Mouse (Mus musculus) kidney, adult 18-20 months (tissue): ENCODE results near the gene Gabrb1.

Experiments
- DNase-seq: peaks from one replicate; pipeline ENCODE4 v3.0.0; 2021

Gene Gabrb1

GRCm38 (mm10) chr5:72164386-72164785 is 506.5 kb downstream of the Gabrb1 start:
- DNase-seq, result no peak

GRCm38 (mm10) chr5:72167594-72168284 is 509.8 kb downstream of the Gabrb1 start, which contains the start of gene Commd8:
Gene Commd8, minus strand, starts transcription at chr5:72168189.
- DNase-seq, result peak; percentile 97

DNA sequence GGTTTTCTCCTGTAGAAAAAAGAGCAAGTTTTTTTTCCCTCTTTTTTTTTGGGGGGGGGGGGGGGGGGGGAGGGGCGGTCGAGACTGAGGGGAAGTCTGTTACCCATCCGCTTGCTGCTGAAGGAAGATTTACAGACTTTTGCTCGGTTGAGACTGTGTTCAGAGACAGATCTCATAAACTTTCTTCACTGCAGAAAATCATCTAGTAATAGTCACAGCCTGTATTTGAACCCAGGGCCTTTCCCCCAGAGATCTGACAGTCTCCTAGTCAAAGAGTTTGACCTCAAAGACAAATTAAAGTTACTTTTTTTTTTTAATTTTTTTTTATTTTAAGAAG is 510.3 kb downstream of the Gabrb1 start:
- DNase-seq, result no peak

DNA sequence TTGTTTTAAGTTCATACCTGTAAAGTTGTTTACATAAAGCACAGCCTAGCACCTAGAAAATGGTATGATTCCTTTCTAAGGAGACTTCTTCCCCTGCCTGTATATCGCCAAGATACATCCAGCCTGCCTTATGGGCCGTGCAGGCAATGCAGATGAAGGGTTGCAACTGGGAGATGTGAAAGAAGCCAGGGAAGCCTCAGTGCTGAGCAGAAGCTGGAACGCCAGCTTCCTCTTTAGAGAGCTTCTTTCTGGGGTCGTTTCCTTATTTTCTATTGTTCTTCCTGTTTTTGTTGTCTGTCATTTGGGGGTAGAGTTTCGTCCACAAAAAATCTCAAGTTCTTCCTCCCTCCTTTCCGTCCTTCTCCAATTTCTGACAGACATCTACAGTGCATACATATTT is 512.2 kb downstream of the Gabrb1 start:
- no peak for DNase-seq

DNA sequence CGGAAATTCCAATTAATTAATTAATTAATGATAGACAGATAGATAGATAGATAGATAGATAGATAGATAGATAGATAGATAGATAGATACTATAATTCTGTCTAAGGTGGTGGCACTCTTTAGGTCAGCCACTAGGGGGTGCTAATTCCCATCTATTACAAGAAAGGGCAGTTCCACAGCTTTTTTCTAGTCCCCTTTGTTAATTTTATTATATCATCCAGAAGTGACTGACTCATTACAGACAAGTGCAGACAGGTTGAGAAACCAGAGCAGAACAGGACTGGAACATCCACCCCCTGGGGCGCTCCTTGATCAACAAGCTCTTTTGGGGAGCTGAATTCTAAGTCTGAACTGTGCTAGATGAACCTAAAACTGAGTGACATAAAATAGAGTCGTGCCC is 514.8 kb downstream of the Gabrb1 start:
- DNase-seq, result peak; percentile 25

DNA sequence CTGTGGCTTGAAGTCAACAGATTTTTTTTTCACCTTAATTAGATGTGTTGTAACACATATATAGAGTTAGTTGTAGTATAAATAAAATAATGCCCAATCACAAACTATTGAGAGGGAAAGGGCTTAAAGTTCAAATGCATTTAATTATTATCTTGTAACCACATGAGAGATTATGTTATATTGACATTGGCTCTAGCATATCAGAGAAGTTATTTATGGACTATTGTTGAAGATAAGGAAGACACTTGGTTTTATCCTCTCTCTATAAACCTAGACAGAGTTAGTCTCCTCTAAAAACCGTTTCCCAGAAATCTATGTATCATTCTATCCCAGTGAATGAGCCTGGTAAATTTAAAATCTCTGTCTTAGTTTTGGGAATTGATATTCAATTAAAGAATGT is 515.6 kb downstream of the Gabrb1 start:
- DNase-seq, result no peak

GRCm38 (mm10) chr5:72175050-72175449 is 517.1 kb downstream of the Gabrb1 start:
- DNase-seq, result no peak

DNA sequence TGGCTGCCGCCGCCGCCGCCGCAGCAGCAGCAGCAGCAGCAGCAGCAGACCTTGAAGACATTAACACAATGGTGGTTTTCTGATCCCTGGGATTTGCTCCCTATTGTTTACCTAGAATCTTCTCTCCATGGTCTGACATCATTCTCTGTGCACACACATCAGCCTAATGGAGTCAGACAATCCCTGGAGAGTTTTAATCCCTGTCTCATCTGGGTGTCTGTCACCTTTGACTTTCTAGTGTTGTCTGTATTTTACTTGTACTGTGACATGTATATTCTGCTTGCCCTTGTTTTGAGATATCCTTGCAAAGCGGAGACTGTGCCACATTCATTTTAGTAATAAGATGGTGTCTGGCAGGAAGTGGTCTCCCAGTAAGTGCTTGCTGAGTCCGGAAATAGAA is 517.6 kb downstream of the Gabrb1 start:
- DNase-seq, result no peak

DNA sequence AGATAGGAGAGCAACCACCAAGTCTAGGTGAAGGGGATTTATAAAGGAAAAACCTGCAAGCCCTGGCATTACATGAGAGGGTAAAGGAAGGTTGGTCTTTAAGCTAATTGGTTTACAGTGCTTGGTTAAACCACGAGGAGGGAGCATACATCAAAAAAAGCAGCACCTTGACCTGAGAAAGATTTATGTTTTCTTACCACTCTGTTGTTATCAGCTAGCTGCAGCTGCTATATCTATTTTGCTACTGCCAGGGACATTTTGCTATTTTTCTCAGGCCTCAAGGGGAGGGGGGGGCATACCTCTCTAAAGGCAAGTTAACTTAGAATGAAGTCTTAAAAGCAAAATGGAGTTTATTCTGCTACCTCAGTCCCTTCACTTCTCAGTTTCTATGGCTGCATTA is 523.3 kb downstream of the Gabrb1 start:
- DNase-seq, result no peak

DNA sequence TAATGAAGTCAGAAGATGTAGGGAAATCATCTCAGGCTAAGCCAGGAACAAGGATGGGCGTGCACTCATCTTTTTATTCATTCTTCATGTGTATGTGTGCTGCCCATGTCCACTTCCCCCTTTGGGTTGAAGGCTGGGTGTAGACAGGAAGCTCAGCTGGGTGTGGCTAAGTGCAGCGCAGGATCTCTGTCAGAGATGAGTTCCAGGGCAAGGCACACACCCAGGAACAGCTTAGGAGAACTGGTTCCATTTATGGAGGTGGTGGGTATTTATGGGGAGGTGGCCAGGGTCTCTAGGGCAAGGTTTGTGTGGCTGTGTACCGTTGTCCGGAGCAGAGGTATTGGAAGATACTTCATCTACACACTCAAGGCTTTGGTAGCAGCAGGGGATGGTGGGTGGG is 524.9 kb downstream of the Gabrb1 start:
- DNase-seq, result no peak

DNA sequence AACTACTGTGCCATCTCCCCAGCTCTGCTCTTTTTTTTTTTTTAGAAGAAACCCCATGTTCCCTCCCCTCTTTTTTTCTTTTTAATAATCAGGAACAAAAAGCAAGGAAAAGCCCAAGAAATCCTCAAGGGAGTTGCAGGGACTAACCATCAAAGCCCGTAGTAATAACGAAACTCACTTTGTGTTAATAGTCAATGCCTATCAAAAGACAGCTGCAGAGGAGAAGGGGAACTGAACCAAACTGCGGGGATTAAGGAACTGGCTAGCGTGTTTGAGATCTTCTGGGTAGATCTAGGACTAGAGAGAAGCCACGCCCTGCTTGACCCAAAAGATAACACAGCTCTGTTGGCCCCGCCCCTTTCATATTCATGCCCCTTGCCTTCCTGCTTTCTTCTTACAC is 526.0 kb downstream of the Gabrb1 start:
- DNase-seq, result no peak

- no peak for DNase-seq
These were observed 526.7 kb downstream of the Gabrb1 start for GRCm38 (mm10) chr5:72184437-72185100.

- no peak for DNase-seq
These were observed 533.2 kb downstream of the Gabrb1 start for GRCm38 (mm10) chr5:72191154-72191553.

DNA sequence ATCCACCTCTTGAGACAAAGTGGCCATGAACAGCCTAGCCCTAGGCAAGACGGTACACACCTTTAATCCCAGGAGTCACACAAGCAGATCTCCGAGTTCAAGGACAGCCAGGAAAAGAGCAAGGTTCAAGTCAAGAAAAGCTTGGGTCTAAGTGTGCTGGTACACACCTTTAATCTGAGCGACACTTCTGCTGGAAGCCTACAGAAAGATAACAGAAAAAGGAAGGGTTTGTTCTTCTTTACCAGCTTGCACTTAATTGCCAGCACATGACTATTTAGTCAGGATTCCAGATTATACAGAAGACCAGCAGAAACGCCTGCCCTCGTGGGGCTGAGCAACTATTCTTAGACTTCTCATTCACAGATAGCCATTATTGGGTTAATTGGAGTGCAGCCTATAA is 534.0 kb downstream of the Gabrb1 start:
- DNase-seq, result no peak

DNA sequence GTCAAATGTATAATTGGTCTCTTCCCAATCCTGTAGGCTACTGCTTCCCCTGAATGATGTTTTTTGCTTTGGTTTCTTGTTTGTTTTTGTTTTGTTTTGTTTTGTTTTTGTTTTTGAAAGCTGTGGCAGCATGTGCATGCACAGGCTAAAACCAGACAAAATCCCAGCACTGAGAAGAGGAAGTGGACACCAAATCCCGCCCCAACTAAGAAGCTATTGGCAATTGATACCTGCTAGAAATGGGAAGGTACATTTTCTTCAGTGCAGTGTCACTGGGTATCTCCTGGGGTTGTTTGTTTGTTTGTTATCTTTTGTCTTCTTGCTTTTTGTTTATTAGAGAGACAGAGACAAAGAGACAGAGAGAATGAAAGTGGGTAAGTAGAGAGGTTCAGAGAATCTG is 537.5 kb downstream of the Gabrb1 start:
- DNase-seq, result no peak
